Mouse (Mus musculus) right cerebral cortex, postnatal 10 days (tissue): ENCODE data around the gene Sema5b.
A peak's percentile ranks its signal among the peaks of the same experiment; 100 is the strongest.
"Not testable (repeated sequence)": the region's sequence is repeated elsewhere in the genome, so short reads cannot be mapped to it uniquely, and the experiment has no call there.

ENCODE experiments used
- DNase-seq, 2 experiments: peaks; one replicate each; pipeline ENCODE4 v3.0.0; 2021; ENCODE audit warnings: low spot score in 2 of 2

Sema5b gene

GRCm38 (mm10) chr16:35549354-35549753 is 8.4 kb downstream of the Sema5b start:
- DNase-seq, result no peak

DNA sequence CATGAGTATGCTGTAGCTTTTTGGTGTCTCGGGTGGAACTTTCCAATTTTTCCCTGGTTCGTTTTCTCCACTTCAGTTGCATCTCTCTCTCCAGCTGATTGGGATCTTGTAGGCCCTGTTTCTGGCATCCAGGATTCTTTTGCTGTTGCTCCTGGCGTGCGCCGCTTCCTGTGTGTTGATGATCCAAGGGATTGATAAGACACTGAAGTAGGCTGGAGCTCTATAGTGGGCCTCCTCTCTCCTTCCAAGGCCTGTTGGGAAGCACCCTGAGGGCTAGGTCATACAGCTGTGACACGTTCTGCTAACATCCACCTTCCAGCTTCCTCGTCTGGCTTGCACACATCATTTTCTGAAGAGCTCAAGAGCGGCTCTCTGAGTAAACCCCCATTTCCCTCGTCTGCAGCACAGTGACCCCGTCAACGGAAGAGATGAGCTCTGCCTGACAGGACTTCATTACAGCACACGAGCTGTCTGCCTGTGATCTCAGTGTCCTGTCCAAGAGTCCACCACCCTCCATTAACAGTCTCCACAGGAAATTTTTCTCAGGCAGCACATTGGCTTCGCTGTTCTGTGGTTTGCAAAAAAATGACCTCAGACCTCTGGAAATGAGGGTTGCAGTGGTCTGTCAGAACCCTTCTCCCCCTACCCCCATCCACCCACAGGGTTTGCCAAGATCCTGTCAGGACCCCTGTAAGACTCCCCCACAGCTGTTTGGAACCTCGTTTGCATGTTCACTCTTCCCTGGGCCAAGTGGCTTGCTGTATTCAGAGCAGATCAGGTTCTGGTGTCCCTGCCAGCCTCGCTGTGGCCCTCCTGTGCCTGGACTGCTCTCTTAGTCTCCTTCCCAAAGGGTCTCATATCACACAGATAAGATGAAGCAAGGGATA is 14.9 kb downstream of the Sema5b start:
- DNase-seq, result no peak

DNA sequence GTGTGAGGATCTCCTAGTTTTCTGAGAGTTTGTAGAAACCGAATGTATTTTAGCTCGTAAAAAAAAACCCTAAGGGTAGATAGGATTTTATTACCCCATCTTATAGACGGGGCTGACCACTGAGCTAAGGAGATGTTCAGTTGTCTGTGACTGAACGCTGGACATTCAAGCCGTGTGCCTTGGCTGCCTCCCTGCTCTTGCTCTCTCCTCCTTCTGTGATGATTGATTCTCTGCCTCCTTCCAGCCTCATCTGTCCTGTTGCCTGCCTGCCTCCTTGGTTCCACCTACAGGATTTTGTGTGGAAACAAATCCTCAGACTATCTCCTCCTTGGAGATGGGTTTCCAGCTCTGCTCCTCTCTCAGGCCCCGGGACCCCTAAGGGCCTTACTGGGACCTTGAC is 16.1 kb downstream of the Sema5b start:
- DNase-seq, result no peak

DNA sequence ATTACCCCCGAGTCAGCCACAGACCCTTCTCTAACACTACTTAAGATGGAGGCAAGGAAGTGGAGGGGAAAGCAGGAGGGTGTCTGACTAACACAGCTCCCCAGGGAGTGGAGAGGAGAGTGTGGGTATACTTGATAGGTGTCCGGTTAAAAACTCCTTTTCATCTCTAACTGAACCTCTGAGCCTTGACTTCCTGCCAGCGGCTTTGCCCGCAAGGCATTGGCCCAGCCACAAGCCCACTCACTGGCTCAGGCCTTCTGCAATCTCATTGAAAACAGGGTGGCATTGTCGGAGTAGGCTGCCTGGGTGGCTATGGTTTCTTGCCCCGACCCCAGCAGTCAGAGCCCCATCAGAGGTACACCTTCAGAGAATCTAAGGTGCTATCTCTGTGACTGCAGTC is 20.6 kb downstream of the Sema5b start:
- no peak for DNase-seq

DNA sequence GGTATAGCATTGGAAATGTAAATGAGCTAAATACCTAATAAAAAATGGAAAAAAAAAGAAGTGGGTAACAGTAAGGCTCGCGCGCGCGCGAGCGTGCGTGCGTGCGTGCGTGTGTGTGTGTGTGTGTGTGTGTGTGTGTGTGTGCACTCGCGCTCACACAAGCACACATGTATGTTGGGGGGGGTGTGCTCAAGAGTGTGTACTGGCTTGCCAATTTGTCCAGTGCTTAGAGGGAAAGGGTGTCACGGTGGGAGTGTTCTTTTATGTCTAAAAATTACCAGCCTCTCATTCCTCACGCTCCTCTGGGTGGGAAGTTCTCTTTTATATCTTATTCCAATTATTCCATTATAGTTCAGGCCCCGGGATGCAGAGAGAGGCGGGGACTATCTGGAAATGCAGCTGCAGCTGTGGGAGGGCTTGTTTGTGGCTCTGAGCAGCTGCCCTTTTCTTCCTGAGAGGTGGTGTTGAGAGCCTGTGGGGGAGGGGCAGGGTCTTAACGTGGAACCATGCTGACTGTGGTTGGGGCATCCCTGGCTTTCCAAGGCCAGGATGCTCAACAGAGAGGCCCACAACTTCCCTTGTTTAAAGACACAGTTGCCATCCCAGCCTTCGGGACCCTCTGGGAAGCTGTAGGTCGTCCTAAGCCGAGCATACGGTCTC is 23.4 kb downstream of the Sema5b start:
- DNase-seq, result peak; percentile 57 to 61

GRCm38 (mm10) chr16:35565601-35566000 is 24.7 kb downstream of the Sema5b start:
- DNase-seq, result not testable (repeated sequence)

- no peak for DNase-seq
Measured at GRCm38 (mm10) chr16:35568225-35568880, 27.4 kb downstream of the Sema5b start.

DNA sequence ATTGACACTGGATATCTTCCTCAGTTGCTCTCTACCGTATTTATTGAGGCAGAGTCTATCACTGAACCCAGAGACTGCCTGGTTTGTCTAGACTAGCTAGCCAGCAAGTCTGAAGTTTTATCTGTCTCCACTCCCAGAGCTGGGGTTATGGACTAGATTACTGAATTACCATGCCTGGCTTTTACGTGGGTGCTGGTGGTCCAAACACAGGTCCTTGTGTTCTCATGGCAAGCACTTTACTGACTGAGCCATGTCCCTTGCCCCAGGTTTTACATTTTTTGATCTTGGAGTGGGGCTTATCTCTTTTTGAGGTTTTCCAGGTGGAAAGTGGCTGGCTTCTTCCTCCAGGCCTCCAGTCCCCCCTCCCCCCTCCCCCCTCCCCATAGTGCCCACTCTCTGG is 28.4 kb downstream of the Sema5b start:
- no peak for DNase-seq

GRCm38 (mm10) chr16:35569758-35570157 is 28.8 kb downstream of the Sema5b start:
- no peak for DNase-seq

GRCm38 (mm10) chr16:35570627-35571026 is 29.7 kb downstream of the Sema5b start:
- DNase-seq, result peak; percentile 54 to 74

- no peak for DNase-seq
Measured at GRCm38 (mm10) chr16:35573586-35573985, 32.6 kb downstream of the Sema5b start.

- peak; percentile 66 for DNase-seq
Measured at GRCm38 (mm10) chr16:35577181-35577941, 36.4 kb downstream of the Sema5b start.

GRCm38 (mm10) chr16:35581299-35581698 is 40.4 kb downstream of the Sema5b start:
- peak; percentile 77 to 79 for DNase-seq

DNA sequence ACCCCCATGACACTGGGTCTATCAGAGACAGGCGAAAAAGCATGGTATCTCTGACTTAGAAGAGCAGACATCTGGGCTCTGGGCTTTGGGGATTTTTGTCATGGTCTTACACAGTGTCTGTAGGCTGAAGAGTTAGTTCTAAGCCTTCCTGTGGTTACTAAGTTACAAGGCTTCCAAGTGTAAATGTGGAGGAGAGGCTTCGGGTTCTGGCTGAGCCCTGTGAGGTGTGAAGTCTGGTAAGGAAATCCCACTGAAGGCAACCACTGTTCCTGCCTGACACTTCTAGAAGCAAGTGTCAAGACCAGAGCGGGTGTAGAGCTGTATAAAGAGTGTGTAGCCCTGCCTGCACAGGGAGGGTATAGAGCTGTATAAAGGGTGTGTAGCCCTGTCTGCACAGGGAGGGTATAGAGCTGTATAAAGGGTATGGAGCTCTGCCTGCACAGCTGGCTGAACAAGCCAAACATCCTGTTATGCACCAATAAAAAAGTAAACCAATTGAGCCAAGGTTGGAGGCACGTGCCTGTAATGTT is 42.7 kb downstream of the Sema5b start:
- DNase-seq, result no peak

GRCm38 (mm10) chr16:35585126-35585694 is 44.3 kb downstream of the Sema5b start:
- no peak for DNase-seq

- DNase-seq, result no peak
Measured at GRCm38 (mm10) chr16:35587046-35587779, 46.3 kb downstream of the Sema5b start.

- peak; percentile 65 to 69 for DNase-seq
Measured at GRCm38 (mm10) chr16:35587866-35588465, 47.0 kb downstream of the Sema5b start.

GRCm38 (mm10) chr16:35588731-35589151 is 47.8 kb downstream of the Sema5b start:
- no peak for DNase-seq

DNA sequence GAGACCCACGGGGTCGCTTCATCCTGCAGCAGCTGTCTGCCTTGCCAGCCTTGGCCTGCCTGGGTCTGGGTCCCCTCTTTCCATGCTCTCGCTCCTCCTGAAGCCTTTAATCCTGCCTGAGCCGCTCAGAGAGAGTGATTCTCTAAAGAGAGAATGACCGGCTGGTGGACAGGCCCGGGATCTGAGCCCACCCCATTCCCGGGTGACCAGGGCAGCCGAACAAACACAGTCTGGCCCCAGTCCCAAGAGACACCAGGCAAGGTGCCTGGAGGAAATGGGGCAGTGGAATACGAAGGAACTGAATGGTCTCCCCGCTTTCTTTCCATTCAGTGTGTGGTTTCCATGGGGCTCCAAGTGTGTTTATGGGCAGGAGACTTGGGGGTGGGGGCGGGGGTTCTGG is 50.8 kb downstream of the Sema5b start:
- peak; percentile 81 to 82 for DNase-seq
